Mouse (Mus musculus) T-helper 17 cell (primary cell): ENCODE data around the gene Adm2.

ENCODE experiments used
- in situ Hi-C, 2 experiments: fragments of 300-600 bp; cut with MboI, MseI; formaldehyde crosslinking; loops; 1 replicate in 1 of 2; 2 replicates in 1 of 2; pipeline ENCODE4 v1.15.1; 2025; ENCODE audit warnings: high pct_unique_total_duplicates in 2 of 2

The Adm2 gene

GRCm38 (mm10) chr15:89355241-89356187, 33.0 kb downstream of the Adm2 start, which contains the start of the genes Lmf2 and Ncaph2:
Gene Lmf2 (minus strand): TSS chr15:89355659.
Gene Ncaph2 (plus strand): TSS chr15:89355719.
- in situ Hi-C loops = no loop called here

- in situ Hi-C loops = no loop called here
Observed at GRCm38 (mm10) chr15:89356372-89356771, 33.9 kb downstream of the Adm2 start.

GRCm38 (mm10) chr15:89358784-89359183, 36.3 kb downstream of the Adm2 start:
- in situ Hi-C loops = no loop called here

- in situ Hi-C loops = no loop called here
Observed at GRCm38 (mm10) chr15:89363051-89363450, 40.5 kb downstream of the Adm2 start.

GRCm38 (mm10) chr15:89365141-89365551, 42.6 kb downstream of the Adm2 start:
- in situ Hi-C loops = no loop called here

- in situ Hi-C loops = no loop called here
Observed at GRCm38 (mm10) chr15:89372068-89372467, 49.5 kb downstream of the Adm2 start.

GRCm38 (mm10) chr15:89372536-89372935, 50.0 kb downstream of the Adm2 start:
- in situ Hi-C loops = no loop called here

GRCm38 (mm10) chr15:89373027-89373761, 50.7 kb downstream of the Adm2 start:
- in situ Hi-C loops = no loop called here

GRCm38 (mm10) chr15:89373762-89374248, 51.3 kb downstream of the Adm2 start, which contains the start of gene Sco2:
Gene Sco2 (minus strand): TSS chr15:89373846.
- in situ Hi-C loops = no loop called here
